Mouse (Mus musculus) hindbrain, embryonic 16.5 days (tissue): ENCODE results near the gene Macrod2. TPM values are rescaled to one million over a fixed set of nuclear protein-coding genes. Genes with fewer than 3 reads are reported as not detected.

Experiments
- ATAC-seq: fragments of 200-750 bp; cut with Nextera tagmentation; 2 replicates; pipeline ENCODE4 v1.8.0; 2017; ENCODE audit warnings: moderate TSS enrichment, moderate library complexity
- H3K27ac ChIP-seq: fragments of 300-500 bp; sonication (generic); 2 replicates; pipeline ENCODE4 v1.5.1; 2014; ENCODE audit warnings: low read depth, mild to moderate bottlenecking, control low read depth, low read length, moderate library complexity
- H3K27me3 ChIP-seq: fragments of 300-500 bp; sonication (generic); replicated peaks from 2 replicates; pipeline ENCODE4 v1.6.1; 2014; ENCODE audit warnings: low read length; ENCODE audit not compliant: control insufficient read depth, insufficient read depth
- H3K36me3 ChIP-seq: fragments of 300-500 bp; sonication (generic); 2 replicates; pipeline ENCODE4 v1.6.1; 2014; ENCODE audit warnings: mild to moderate bottlenecking, low read length, moderate library complexity, mixed read lengths; ENCODE audit not compliant: control insufficient read depth, insufficient read depth
- H3K4me1 ChIP-seq: fragments of 300-500 bp; sonication (generic); 2 replicates; pipeline ENCODE4 v1.6.1; 2014; ENCODE audit warnings: low read depth, low read length; ENCODE audit not compliant: control insufficient read depth, insufficient read depth
- H3K4me2 ChIP-seq: fragments of 300-500 bp; sonication (generic); 2 replicates; pipeline ENCODE4 v1.6.1; 2014; ENCODE audit warnings: mild to moderate bottlenecking, low read length, control low read depth, moderate library complexity
- H3K4me3 ChIP-seq: fragments of 300-500 bp; sonication (generic); 2 replicates; pipeline ENCODE4 v1.5.1; 2014; ENCODE audit warnings: mild to moderate bottlenecking, low read length, control low read depth, moderate library complexity
- H3K9ac ChIP-seq: fragments of 300-500 bp; sonication (generic); 2 replicates; pipeline ENCODE4 v1.6.1; 2014; ENCODE audit warnings: low read depth, mild to moderate bottlenecking, control low read depth, low read length, moderate library complexity
- H3K9me3 ChIP-seq: fragments of 300-500 bp; sonication (generic); 2 replicates; pipeline ENCODE4 v1.6.1; 2014; ENCODE audit warnings: mild to moderate bottlenecking, low read length, moderate library complexity; ENCODE audit not compliant: control insufficient read depth
- WGBS: fragments of 180-500 bp; shearing (Covaris S2); extraction: QIAGEN DNeasy Blood & Tissue Kit; methylation state at CpG from one replicate; pipeline ENCODE4 v1.1.7; 2014; 5-methylcytosine and 5-hydroxymethylcytosine counted together
- polyA plus RNA-seq: library from polyadenylated mRNA; unstranded; fragments of >200 nt; fragmentation: Nextera tagmentation; extraction: Ambion mirVana; gene quantifications from 2 replicates; pipeline ENCODE4 v1.2.1, GENCODE M21; 2015

Gene Macrod2
- polyA plus RNA-seq, 1 experiment from 2014 or later = 85.4 TPM

DNA sequence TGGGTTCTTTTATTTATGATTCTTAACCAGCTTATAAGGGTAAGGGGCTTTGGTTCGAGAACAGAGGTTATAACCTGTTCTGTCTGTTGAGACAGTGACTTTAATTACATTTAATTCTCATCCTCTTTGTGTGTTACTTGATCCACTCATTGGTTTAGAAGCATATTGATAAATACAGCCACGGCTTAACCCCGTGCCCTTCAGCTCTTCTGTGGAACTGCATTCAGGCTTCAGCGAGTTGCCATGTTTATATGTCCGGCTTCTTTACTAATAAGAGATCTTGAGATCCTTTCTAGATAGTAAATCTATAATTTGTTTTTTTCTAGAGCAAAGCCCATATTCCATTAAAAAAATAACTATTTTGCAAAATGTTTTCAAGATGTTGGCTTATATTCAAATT, 608.7 kb downstream of the Macrod2 start:
- Histone ChIP-seq H3K4me1 (0 out of 2 replicates have a peak, but pooled peaks cover 4% of the 10 kb centered on the region), H3K9me3 (no peaks in the 10 kb centered on the region), H3K4me3 (no peak overlapping the region), H3K27me3 (no peaks in the 10 kb centered on the region), H3K4me2 (no peak overlapping the region), H3K36me3 (no peaks in the 10 kb centered on the region), H3K27ac (no peak overlapping the region), H3K9ac (no peak overlapping the region)
- 80% methylated on average over 5 of the region's 5 CpGs for WGBS
- ATAC-seq = no peak

- ATAC-seq = no peak
- no peak overlapping the region for H3K27ac ChIP-seq
- H3K4me2 ChIP-seq = no peak overlapping the region
- no peaks in the 10 kb centered on the region for H3K27me3 ChIP-seq
- 78% methylated on average over 3 of the region's 3 CpGs for WGBS
- H3K9ac ChIP-seq = no peak overlapping the region
- 0 out of 2 replicates have a peak, but pooled peaks cover 4% of the 10 kb centered on the region for H3K4me1 ChIP-seq
- no peaks in the 10 kb centered on the region for H3K36me3 ChIP-seq
- no peaks in the 10 kb centered on the region for H3K9me3 ChIP-seq
- H3K4me3 ChIP-seq = no peak overlapping the region
These were observed 609.2 kb downstream of the Macrod2 start for GRCm38 (mm10) chr2:141004326-141004725.

DNA sequence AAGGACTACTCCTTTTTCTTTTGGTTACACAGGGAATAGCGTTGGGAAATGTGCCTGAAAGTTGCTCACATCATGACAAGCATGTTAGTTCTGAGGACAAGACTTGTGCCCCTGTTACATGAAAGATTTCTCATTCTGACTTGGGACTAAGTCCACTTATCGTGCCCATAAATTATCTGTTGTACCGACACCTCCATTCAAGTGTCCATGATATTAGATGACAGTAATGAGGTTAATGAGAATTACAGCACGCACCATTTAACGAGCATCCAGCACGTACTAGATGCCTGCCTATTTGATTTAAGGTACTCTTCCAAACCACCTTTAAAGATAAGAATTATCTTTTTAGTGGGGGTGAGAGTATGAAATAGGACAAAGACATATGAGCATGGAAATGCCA, 610.5 kb downstream of the Macrod2 start:
- Histone ChIP-seq H3K4me2 (no peak overlapping the region), H3K27ac (no peak overlapping the region), H3K9ac (no peak overlapping the region), H3K36me3 (no peaks in the 10 kb centered on the region), H3K9me3 (no peaks in the 10 kb centered on the region), H3K27me3 (no peaks in the 10 kb centered on the region), H3K4me3 (no peak overlapping the region), H3K4me1 (0 out of 2 replicates have a peak, but pooled peaks cover 4% of the 10 kb centered on the region)
- WGBS = 75% methylated on average over 6 of the region's 6 CpGs
- ATAC-seq = no peak

DNA sequence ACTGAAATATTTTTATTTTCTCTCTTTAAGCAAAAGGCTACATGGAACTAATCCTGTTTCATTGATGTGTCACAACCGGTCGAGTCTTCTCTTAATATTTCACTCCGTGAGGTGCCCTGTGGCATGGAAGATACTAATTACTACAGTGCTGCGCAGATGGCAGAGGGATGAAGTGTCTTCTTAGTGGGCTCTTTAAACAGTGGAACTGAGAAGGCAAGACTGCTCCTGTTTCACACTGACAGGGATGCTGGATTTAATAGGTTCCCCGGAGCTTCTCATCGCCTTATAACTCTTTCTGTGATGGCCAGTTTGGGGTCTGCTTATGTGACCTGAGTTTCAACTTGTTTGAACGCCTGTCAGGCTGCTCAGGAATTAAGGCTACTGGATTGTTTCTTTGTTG, 612.6 kb downstream of the Macrod2 start:
- no peak overlapping the region for H3K27ac ChIP-seq
- no peaks in the 10 kb centered on the region for H3K27me3 ChIP-seq
- no peak for ATAC-seq
- H3K36me3 ChIP-seq = no peaks in the 10 kb centered on the region
- no peak overlapping the region for H3K9ac ChIP-seq
- H3K4me1 ChIP-seq = 0 out of 2 replicates have a peak, but pooled peaks cover 4% of the 10 kb centered on the region
- no peak overlapping the region for H3K4me2 ChIP-seq
- no peaks in the 10 kb centered on the region for H3K9me3 ChIP-seq
- no peak overlapping the region for H3K4me3 ChIP-seq
- WGBS = 48% methylated on average over 7 of the region's 7 CpGs

GRCm38 (mm10) chr2:141008458-141008857, 613.3 kb downstream of the Macrod2 start:
- Histone ChIP-seq H3K27ac (no peak overlapping the region), H3K27me3 (no peaks in the 10 kb centered on the region), H3K9me3 (no peaks in the 10 kb centered on the region), H3K4me3 (no peak overlapping the region), H3K36me3 (no peaks in the 10 kb centered on the region), H3K4me2 (no peak overlapping the region), H3K9ac (no peak overlapping the region), H3K4me1 (0 out of 2 replicates have a peak, but pooled peaks cover 4% of the 10 kb centered on the region)
- no peak for ATAC-seq
- WGBS = 92% methylated on average over 1 of the region's 1 CpGs

DNA sequence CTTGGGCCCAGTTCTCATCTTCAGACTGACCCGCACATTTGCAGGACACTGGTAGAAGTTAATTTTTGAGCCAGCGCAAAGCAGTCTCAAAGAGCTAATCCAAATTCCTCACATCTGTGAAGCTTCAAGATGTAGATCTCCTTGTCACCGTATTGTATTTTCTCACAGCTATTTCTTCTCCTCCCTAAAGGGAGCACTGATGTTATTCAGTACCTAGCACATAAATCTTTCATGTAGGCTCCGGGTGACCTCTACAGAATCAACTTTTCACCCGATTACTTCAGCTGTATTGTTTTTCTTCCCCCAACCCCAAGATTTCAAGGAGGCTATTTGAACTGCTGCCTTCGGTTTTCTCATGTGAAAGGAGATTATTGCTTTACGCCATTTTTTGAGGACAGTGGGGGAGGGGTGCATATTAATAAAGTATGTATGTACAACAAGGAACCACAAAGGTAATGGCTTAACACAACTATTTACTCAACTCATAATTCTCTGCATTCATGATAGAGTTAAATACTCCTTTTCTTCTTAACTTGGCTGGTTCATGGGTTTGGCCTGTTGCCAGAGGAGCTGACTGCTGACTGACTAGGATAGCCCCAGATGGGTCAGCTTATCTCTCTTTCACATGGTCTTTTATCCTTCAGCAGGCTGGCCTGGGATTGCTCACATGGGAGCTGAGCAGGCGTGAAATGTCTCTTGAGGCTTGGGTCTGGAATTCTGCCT, 618.5 kb downstream of the Macrod2 start:
- no peak overlapping the region for H3K27ac ChIP-seq
- no peaks in the 10 kb centered on the region for H3K9me3 ChIP-seq
- H3K4me1 ChIP-seq = no peaks in the 10 kb centered on the region
- H3K4me3 ChIP-seq = no peak overlapping the region
- H3K4me2 ChIP-seq = no peak overlapping the region
- WGBS = 49% methylated on average over 8 of the region's 8 CpGs
- H3K27me3 ChIP-seq = no peaks in the 10 kb centered on the region
- H3K9ac ChIP-seq = no peak overlapping the region
- H3K36me3 ChIP-seq = no peaks in the 10 kb centered on the region
- ATAC-seq = peak; percentile 75; the same call in 1 of the 2 replicates

DNA sequence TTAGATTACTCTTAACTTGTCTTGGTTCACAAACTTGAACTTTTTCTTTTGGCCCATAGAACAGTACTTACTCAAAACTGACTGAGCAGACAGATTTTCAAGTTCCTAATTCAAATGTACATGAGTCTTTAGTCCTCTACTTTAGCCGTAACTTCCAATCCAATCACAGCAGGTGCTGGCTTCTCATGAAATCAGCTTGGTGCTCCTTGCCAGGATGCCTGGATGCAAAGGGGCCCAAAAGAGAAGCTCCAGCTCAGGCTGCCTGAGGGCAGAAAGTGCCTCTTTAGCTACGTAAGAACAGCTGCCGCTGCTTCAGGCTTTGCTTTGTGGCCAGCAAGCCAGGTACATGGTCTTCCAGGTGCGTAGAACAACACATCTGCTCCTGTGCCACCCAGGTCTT, 627.9 kb downstream of the Macrod2 start:
- H3K27me3 ChIP-seq = no peaks in the 10 kb centered on the region
- no peak overlapping the region for H3K9ac ChIP-seq
- H3K4me2 ChIP-seq = no peak overlapping the region
- H3K4me1 ChIP-seq = no peaks in the 10 kb centered on the region
- no peaks in the 10 kb centered on the region for H3K9me3 ChIP-seq
- no peaks in the 10 kb centered on the region for H3K36me3 ChIP-seq
- no peak overlapping the region for H3K27ac ChIP-seq
- ATAC-seq = no peak
- WGBS = 71% methylated on average over 4 of the region's 4 CpGs
- no peak overlapping the region for H3K4me3 ChIP-seq

DNA sequence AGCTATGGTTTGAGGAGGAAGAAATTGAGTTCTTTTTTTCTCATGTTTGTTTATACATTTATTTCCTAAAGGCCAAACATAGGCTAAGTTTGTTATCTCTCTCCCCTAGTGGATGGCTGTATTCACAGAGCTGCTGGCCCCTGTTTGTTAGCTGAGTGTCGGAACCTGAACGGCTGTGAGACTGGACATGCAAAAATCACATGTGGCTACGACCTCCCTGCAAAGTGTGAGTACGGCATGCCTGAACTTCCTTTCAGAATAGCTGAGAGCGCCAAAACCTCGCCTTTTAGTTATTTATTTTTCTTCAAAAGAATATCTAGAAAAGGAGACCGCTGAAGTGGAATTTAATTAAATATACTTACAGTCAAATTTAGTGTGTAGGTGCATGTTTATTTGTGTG, 628.8 kb downstream of the Macrod2 start:
- H3K4me1 ChIP-seq = no peaks in the 10 kb centered on the region
- no peak overlapping the region for H3K4me2 ChIP-seq
- no peaks in the 10 kb centered on the region for H3K36me3 ChIP-seq
- WGBS = 50% methylated on average over 7 of the region's 7 CpGs
- no peak overlapping the region for H3K9ac ChIP-seq
- H3K27me3 ChIP-seq = no peaks in the 10 kb centered on the region
- no peak overlapping the region for H3K4me3 ChIP-seq
- H3K27ac ChIP-seq = no peak overlapping the region
- ATAC-seq = no peak
- no peaks in the 10 kb centered on the region for H3K9me3 ChIP-seq

- H3K27me3 ChIP-seq = no peaks in the 10 kb centered on the region
- no peaks in the 10 kb centered on the region for H3K4me1 ChIP-seq
- WGBS = 49% methylated on average over 6 of the region's 6 CpGs
- H3K27ac ChIP-seq = no peak overlapping the region
- no peak overlapping the region for H3K4me3 ChIP-seq
- H3K36me3 ChIP-seq = no peaks in the 10 kb centered on the region
- H3K4me2 ChIP-seq = no peak overlapping the region
- 0 out of 2 replicates have a peak, but pooled peaks have one; percentile 42 for ATAC-seq
- no peaks in the 10 kb centered on the region for H3K9me3 ChIP-seq
- H3K9ac ChIP-seq = no peak overlapping the region
These were observed 629.4 kb downstream of the Macrod2 start for GRCm38 (mm10) chr2:141024316-141025043.
